Mouse (Mus musculus) liver, embryonic 12.5 days (tissue): ENCODE measurements around the gene Gm10721. TPM values are rescaled to one million over a fixed set of nuclear protein-coding genes. Genes with fewer than 3 reads are reported as not detected.
"Not testable (repeated sequence)": the region's sequence is repeated elsewhere in the genome, so short reads cannot be mapped to it uniquely, and the experiment has no call there.

Source experiments
- ATAC-seq: fragments of 200-750 bp; cut with Nextera tagmentation; 2 replicates; pipeline ENCODE4 v1.8.0; 2017; ENCODE audit warnings: moderate number of reproducible peaks, mild to moderate bottlenecking, moderate library complexity
- H3K27ac ChIP-seq: fragments of 300-500 bp; sonication (generic); 2 replicates; pipeline ENCODE4 v1.5.1; 2016; ENCODE audit warnings: mild to moderate bottlenecking
- H3K27me3 ChIP-seq: fragments of 300-500 bp; sonication (generic); replicated peaks from 2 replicates; pipeline ENCODE4 v1.6.1; 2016; ENCODE audit warnings: mild to moderate bottlenecking, moderate library complexity
- H3K36me3 ChIP-seq: fragments of 300-500 bp; sonication (generic); 2 replicates; pipeline ENCODE4 v1.6.1; 2016; ENCODE audit warnings: mild to moderate bottlenecking, moderate library complexity
- H3K4me1 ChIP-seq: fragments of 300-500 bp; sonication (generic); 2 replicates; pipeline ENCODE4 v1.6.1; 2016
- H3K4me2 ChIP-seq: fragments of 300-500 bp; sonication (generic); 2 replicates; pipeline ENCODE4 v1.6.1; 2016; ENCODE audit warnings: mild to moderate bottlenecking, moderate library complexity
- H3K4me3 ChIP-seq: fragments of 300-500 bp; sonication (generic); 2 replicates; pipeline ENCODE4 v1.5.1; 2016; ENCODE audit warnings: mild to moderate bottlenecking, moderate library complexity
- H3K9ac ChIP-seq: fragments of 300-500 bp; sonication (generic); 2 replicates; pipeline ENCODE4 v1.6.1; 2016; ENCODE audit warnings: mild to moderate bottlenecking, moderate library complexity
- H3K9me3 ChIP-seq: fragments of 300-500 bp; sonication (generic); replicated peaks from 2 replicates; pipeline ENCODE4 v1.6.1; 2016; ENCODE audit warnings: mild to moderate bottlenecking, moderate library complexity
- WGBS: fragments of 180-500 bp; shearing (Covaris S2); methylation state at CpG from one replicate; pipeline ENCODE4 v1.1.7; 2016; ENCODE audit not compliant: insufficient replicate concordance; 5-methylcytosine and 5-hydroxymethylcytosine counted together
- polyA plus RNA-seq: library from polyadenylated mRNA; unstranded; fragments of >200 nt; fragmentation: Nextera tagmentation; extraction: Ambion mirVana; gene quantifications from 2 replicates; pipeline ENCODE4 v1.2.1, GENCODE M21; 2016

Gene Gm10721
- polyA plus RNA-seq, 1 experiment from 2014 or later = not detected

- ATAC-seq, H3K36me3 ChIP-seq, H3K4me2 ChIP-seq, H3K9ac ChIP-seq, H3K9me3 ChIP-seq, H3K27ac ChIP-seq, H3K27me3 ChIP-seq, H3K4me3 ChIP-seq, H3K4me1 ChIP-seq: not testable (repeated sequence)
- WGBS = 61% methylated on average over 1 of the region's 9 CpGs
Measured at GRCm38 (mm10) chr9:3017108-3017507, 4.2 kb downstream of the Gm10721 start, which contains the start of gene Gm10719. Gene Gm10719, plus strand, starts transcription at chr9:3017408.

DNA sequence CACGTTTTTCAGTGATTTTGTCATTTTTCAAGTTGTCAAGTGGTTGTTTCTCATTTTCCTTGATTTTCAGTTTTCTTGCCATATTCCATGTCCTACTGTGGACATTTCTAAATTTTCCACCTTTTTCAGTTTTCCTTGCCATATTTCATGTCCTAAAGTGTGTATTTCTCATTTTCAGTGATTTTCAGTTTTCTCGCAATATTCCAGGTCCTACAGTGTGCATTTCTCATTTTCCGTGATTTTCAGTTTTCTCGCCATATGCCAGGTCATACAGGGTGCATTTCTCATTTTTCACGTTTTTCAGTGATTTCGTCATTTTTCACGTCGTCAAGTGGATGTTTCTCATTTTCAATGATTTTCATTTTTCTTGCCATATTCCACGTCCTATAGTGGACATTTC is 6.0 kb downstream of the Gm10721 start:
- H3K36me3 ChIP-seq, H3K9ac ChIP-seq, H3K9me3 ChIP-seq, H3K4me1 ChIP-seq, H3K4me2 ChIP-seq, H3K4me3 ChIP-seq, H3K27ac ChIP-seq, ATAC-seq, H3K27me3 ChIP-seq: not testable (repeated sequence)
- 54% methylated on average over 9 of the region's 9 CpGs for WGBS

GRCm38 (mm10) chr9:3019835-3020727 is 7.1 kb downstream of the Gm10721 start:
- not testable (repeated sequence) for H3K4me1 ChIP-seq, H3K9ac ChIP-seq, H3K27me3 ChIP-seq, H3K4me2 ChIP-seq, H3K9me3 ChIP-seq, H3K27ac ChIP-seq, H3K4me3 ChIP-seq, H3K36me3 ChIP-seq
- 64% methylated on average over 17 of the region's 19 CpGs for WGBS
- peak; percentile 64; the same call in 1 of the 2 replicates for ATAC-seq

- H3K36me3 ChIP-seq, H3K27me3 ChIP-seq, H3K9ac ChIP-seq, H3K4me1 ChIP-seq, H3K4me2 ChIP-seq, H3K4me3 ChIP-seq, ATAC-seq, H3K27ac ChIP-seq, H3K9me3 ChIP-seq: not testable (repeated sequence)
- 60% methylated on average over 11 of the region's 13 CpGs for WGBS
Measured at GRCm38 (mm10) chr9:3022316-3023008, 9.5 kb downstream of the Gm10721 start.

- not testable (repeated sequence) for H3K27ac ChIP-seq
Measured at GRCm38 (mm10) chr9:3023312-3023984, 10.5 kb downstream of the Gm10721 start, which contains the start of gene Gm10718. Gene Gm10718, plus strand, starts transcription at chr9:3023547.

GRCm38 (mm10) chr9:3023985-3024648 is 11.2 kb downstream of the Gm10721 start:
- H3K36me3 ChIP-seq, H3K4me2 ChIP-seq, H3K4me1 ChIP-seq, H3K9me3 ChIP-seq, H3K27ac ChIP-seq, H3K4me3 ChIP-seq, ATAC-seq, H3K9ac ChIP-seq, H3K27me3 ChIP-seq: not testable (repeated sequence)
- 61% methylated on average over 16 of the region's 16 CpGs for WGBS

More at GRCm38 (mm10) chr9:3023312-3023984, 10.5 kb downstream of the Gm10721 start, which contains the start of gene Gm10718:
- WGBS = 61% methylated on average over 12 of the region's 13 CpGs
- ATAC-seq, H3K4me2 ChIP-seq, H3K27me3 ChIP-seq, H3K4me3 ChIP-seq, H3K9me3 ChIP-seq, H3K36me3 ChIP-seq, H3K9ac ChIP-seq, H3K4me1 ChIP-seq: not testable (repeated sequence)

- H3K4me1 ChIP-seq, H3K4me2 ChIP-seq, H3K4me3 ChIP-seq, ATAC-seq, H3K27me3 ChIP-seq, H3K9me3 ChIP-seq, H3K27ac ChIP-seq, H3K9ac ChIP-seq, H3K36me3 ChIP-seq: not testable (repeated sequence)
- WGBS = 61% methylated on average over 12 of the region's 12 CpGs
Measured at GRCm38 (mm10) chr9:3024912-3025467, 12.1 kb downstream of the Gm10721 start, which contains the start of gene Gm10717. Gene Gm10717, plus strand, starts transcription at chr9:3025417.

- H3K4me3 ChIP-seq, ATAC-seq, H3K4me2 ChIP-seq, H3K36me3 ChIP-seq, H3K27ac ChIP-seq, H3K4me1 ChIP-seq, H3K27me3 ChIP-seq, H3K9ac ChIP-seq, H3K9me3 ChIP-seq: not testable (repeated sequence)
- WGBS = 57% methylated on average over 5 of the region's 6 CpGs
Measured at GRCm38 (mm10) chr9:3025653-3026052, 12.7 kb downstream of the Gm10721 start.

- WGBS = 63% methylated on average over 5 of the region's 5 CpGs
- not testable (repeated sequence) for ATAC-seq, H3K4me2 ChIP-seq
Measured at GRCm38 (mm10) chr9:3026136-3026535, 13.2 kb downstream of the Gm10721 start.

DNA sequence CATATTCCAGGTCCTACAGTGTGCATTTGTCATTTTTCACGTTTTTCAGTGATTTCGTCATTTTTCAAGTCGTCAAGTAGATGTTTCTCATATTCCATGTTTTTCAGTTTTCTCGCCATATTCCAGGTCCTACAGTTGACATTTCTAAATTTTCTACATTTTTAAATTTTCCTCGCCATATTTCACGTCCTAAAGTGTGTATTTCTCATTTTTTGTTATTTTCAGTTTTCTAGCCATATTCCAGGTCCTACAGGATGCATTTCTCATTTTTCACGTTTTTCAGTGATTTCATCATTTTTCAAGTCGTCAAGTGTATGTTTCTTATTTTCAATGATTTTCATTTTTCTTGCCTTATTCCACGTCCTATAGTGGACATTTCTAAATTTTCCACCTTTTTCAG is 13.8 kb downstream of the Gm10721 start:
- not testable (repeated sequence) for H3K4me2 ChIP-seq, H3K27me3 ChIP-seq, H3K9me3 ChIP-seq, H3K36me3 ChIP-seq, ATAC-seq, H3K27ac ChIP-seq, H3K4me1 ChIP-seq, H3K9ac ChIP-seq, H3K4me3 ChIP-seq
- 50% methylated on average over 9 of the region's 9 CpGs for WGBS

More at GRCm38 (mm10) chr9:3026136-3026535, 13.2 kb downstream of the Gm10721 start:
- H3K9me3 ChIP-seq, H3K4me1 ChIP-seq, H3K4me3 ChIP-seq, H3K9ac ChIP-seq, H3K36me3 ChIP-seq, H3K27me3 ChIP-seq, H3K27ac ChIP-seq: not testable (repeated sequence)

DNA sequence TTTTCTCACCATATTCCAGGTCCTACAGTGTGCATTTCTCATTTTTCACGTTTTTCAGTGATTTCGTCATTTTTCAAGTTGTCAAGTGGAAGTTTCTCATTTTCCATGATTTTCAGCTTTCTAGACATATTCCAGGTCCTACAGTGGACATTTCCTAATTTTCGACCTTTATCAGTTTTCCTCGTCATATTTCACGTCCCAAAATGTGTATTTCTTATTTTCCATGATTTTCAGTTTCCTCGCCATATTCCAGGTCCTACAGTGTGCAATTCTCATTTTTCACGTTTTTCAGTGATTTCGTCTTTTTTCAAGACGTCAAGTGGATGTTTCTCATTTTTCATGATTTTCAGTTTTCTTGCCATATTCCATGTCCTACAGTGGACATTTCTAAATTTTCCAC is 14.3 kb downstream of the Gm10721 start:
- not testable (repeated sequence) for H3K4me2 ChIP-seq, ATAC-seq, H3K9ac ChIP-seq, H3K9me3 ChIP-seq, H3K4me3 ChIP-seq, H3K4me1 ChIP-seq, H3K36me3 ChIP-seq, H3K27me3 ChIP-seq, H3K27ac ChIP-seq
- 58% methylated on average over 9 of the region's 9 CpGs for WGBS
